Mouse (Mus musculus) ES-E14 (cell line): ENCODE measurements around the gene Cd59b. TPM values are rescaled to one million over a fixed set of nuclear protein-coding genes. Genes with fewer than 3 reads are reported as not detected.
"Not testable (repeated sequence)": the region's sequence is repeated elsewhere in the genome, so short reads cannot be mapped to it uniquely, and the experiment has no call there.

ENCODE experiments used
- DNase-seq: peaks from one replicate; pipeline ENCODE4 v3.0.0-alpha.2; 2013; ENCODE audit warnings: low read depth, low spot score
- H3K27ac ChIP-seq: 2 replicates; pipeline ENCODE4 v1.5.1; 2012; ENCODE audit warnings: low read depth, mild to moderate bottlenecking, low read length, moderate library complexity, mixed read lengths; ENCODE audit not compliant: poor library complexity, insufficient read depth, severe bottlenecking
- H3K36me3 ChIP-seq: 2 replicates; pipeline ENCODE4 v1.6.1; 2012; ENCODE audit warnings: mild to moderate bottlenecking, low read length, moderate library complexity, mixed read lengths; ENCODE audit not compliant: control insufficient read depth, poor library complexity, insufficient read depth, severe bottlenecking
- H3K4me1 ChIP-seq, 2 experiments: fragments of 150-350 bp in 1 of 2; sonication (generic) in 1 of 2; 2 replicates each; pipeline ENCODE4 v1.6.1; 2012; ENCODE audit warnings: low read length in 2 of 2, mild to moderate bottlenecking in 1 of 2, mixed read lengths in 1 of 2; ENCODE audit not compliant: control insufficient read depth in 2 of 2, insufficient read depth in 2 of 2, poor library complexity in 1 of 2
- H3K4me3 ChIP-seq, 2 experiments: fragments of 150-350 bp in 1 of 2; sonication (generic) in 1 of 2; 2 replicates each; pipeline ENCODE4 v1.5.1; 2012; ENCODE audit warnings: low read length in 2 of 2, low read depth in 1 of 2, mild to moderate bottlenecking in 1 of 2, mixed read lengths in 1 of 2; ENCODE audit not compliant: insufficient read depth in 1 of 2, poor library complexity in 1 of 2, severe bottlenecking in 1 of 2
- H3K9ac ChIP-seq: 2 replicates; pipeline ENCODE4 v1.6.1; 2012; ENCODE audit warnings: low read depth, mild to moderate bottlenecking, low read length, mixed read lengths; ENCODE audit not compliant: poor library complexity, insufficient read depth, severe bottlenecking
- H3K9me3 ChIP-seq: fragments of 150-350 bp; sonication (generic); 2 replicates; pipeline ENCODE4 v1.6.1; 2012; ENCODE audit warnings: low read depth, mild to moderate bottlenecking, low read length; ENCODE audit not compliant: control insufficient read depth, insufficient read depth
- CHD2 ChIP-seq: IDR thresholded peaks from 2 replicates; pipeline ENCODE4 v1.6.1; 2014; ENCODE audit warnings: mild to moderate bottlenecking, low read depth, low read length, inconsistent platforms
- HCFC1 ChIP-seq: IDR thresholded peaks from 2 replicates; pipeline ENCODE4 v1.6.1; 2012; ENCODE audit warnings: low read length, inconsistent platforms, borderline replicate concordance; ENCODE audit not compliant: insufficient read depth
- MAFK ChIP-seq: IDR thresholded peaks from 2 replicates; pipeline ENCODE4 v1.6.1; 2014; ENCODE audit warnings: mild to moderate bottlenecking, low read depth, low read length, inconsistent platforms; ENCODE audit not compliant: insufficient read depth
- ZC3H11A ChIP-seq: IDR thresholded peaks from 2 replicates; pipeline ENCODE4 v1.6.1; 2012; ENCODE audit warnings: low read depth, mild to moderate bottlenecking, inconsistent platforms, low read length, borderline replicate concordance
- ZNF384 ChIP-seq: IDR thresholded peaks from 2 replicates; pipeline ENCODE4 v1.6.1; 2012; ENCODE audit warnings: low read depth, low read length, inconsistent platforms
- in situ Hi-C, 2 experiments: fragments of 600-800 bp; cut with MboI; formaldehyde crosslinking; loops; one replicate each; pipeline ENCODE4 v1.15.1; 2025; ENCODE audit warnings: low sequenced_read_pairs in 2 of 2, inconsistent platforms in 1 of 2; ENCODE audit not compliant: unreplicated experiment in 2 of 2
- total RNA-seq: library from RNA; depleted of rRNA; stranded (reverse); fragments of 300-350 nt; gene quantifications from 2 replicates; pipeline ENCODE4 v1.2.3, GENCODE M21; 2012

Cd59b gene
- total RNA-seq, 1 experiment: 3.5 TPM

DNA sequence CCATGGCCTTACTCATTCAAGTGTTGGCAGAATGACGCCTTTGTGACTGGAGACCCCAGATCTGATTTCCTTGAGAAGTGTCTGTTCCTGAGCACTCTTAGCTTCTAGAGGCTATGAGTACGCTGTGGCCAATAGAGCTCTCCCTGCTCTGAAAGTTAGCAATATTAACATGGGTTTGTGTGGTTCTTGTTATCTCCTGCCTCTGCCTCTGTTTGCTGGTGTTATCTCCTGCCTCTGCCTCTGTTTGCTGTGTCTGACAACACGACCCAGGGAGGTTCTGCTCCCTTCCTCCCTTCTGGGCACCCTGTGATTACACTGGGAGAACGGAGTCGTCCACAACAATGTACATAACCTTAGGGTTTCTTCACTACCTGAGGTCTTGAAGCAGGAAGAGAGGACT lies 8.6 kb downstream of the Cd59b start:
- in situ Hi-C loops, H3K4me1 ChIP-seq, H3K4me3 ChIP-seq, H3K36me3 ChIP-seq, H3K9ac ChIP-seq, DNase-seq, H3K27ac ChIP-seq, H3K9me3 ChIP-seq: not testable (repeated sequence)

GRCm38 (mm10) chr2:104081436-104082050 lies 11.9 kb downstream of the Cd59b start:
- H3K4me3 ChIP-seq, H3K36me3 ChIP-seq, H3K27ac ChIP-seq, DNase-seq, H3K4me1 ChIP-seq, H3K9me3 ChIP-seq, H3K9ac ChIP-seq, in situ Hi-C loops: not testable (repeated sequence)

- Histone ChIP-seq H3K36me3 (no peaks in the 10 kb centered on the region), H3K9ac (no peak overlapping the region), H3K4me1 (no peaks in the 10 kb centered on the region), H3K9me3 (no peaks in the 10 kb centered on the region), H3K4me3 (no peak overlapping the region), H3K27ac (no peak overlapping the region)
- no peak for TF ChIP-seq HCFC1
- TF ChIP-seq MAFK: no peak
- TF ChIP-seq CHD2: no peak
- no peak for TF ChIP-seq ZNF384
- TF ChIP-seq ZC3H11A: no peak
- in situ Hi-C loops: no loop called here
- DNase-seq: no peak
These were observed 12.8 kb downstream of the Cd59b start for GRCm38 (mm10) chr2:104082474-104082873.

DNA sequence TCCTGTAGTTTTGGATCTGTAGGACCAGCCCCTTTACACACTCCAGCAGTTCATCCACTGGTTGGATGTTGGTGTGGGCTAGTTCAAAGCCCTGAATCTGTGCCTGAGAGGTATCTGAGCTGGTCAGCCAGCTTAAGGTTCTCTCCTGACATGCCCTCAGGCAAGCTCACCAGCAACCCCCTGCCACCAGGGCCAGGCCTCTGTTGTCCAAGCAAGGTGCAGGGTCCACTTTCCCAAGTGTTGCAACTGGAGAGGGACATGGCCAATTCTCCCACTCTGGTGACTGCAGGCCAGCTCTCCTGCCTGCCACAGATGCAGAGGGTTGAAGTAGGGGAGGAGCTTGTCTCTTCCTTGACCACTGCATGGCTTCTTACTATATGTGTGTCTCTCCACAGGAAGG lies 14.4 kb downstream of the Cd59b start:
- in situ Hi-C loops: not testable (repeated sequence)

GRCm38 (mm10) chr2:104087562-104087961 lies 17.9 kb downstream of the Cd59b start:
- H3K36me3 ChIP-seq, H3K4me1 ChIP-seq, DNase-seq, H3K9me3 ChIP-seq, H3K27ac ChIP-seq, in situ Hi-C loops, H3K4me3 ChIP-seq, H3K9ac ChIP-seq: not testable (repeated sequence)

More for the DNA sequence above, 14.4 kb downstream of the Cd59b start:
- not testable (repeated sequence) for H3K9me3 ChIP-seq, H3K9ac ChIP-seq, H3K4me3 ChIP-seq, H3K27ac ChIP-seq, H3K4me1 ChIP-seq, H3K36me3 ChIP-seq, DNase-seq
